Mouse (Mus musculus) G1E-ER4 (cell line): ENCODE results near the gene Vmn1r151. TPM values are rescaled to one million over a fixed set of nuclear protein-coding genes. Genes with fewer than 3 reads are reported as not detected.
"Not testable (repeated sequence)": the region's sequence is repeated elsewhere in the genome, so short reads cannot be mapped to it uniquely, and the experiment has no call there.

Experiments used
- GATA1 ChIP-seq: IDR thresholded peaks from one replicate; pipeline ENCODE4 v1.8.0; 2012; ENCODE audit warnings: low read length, inconsistent platforms
- polyA plus RNA-seq: library from polyadenylated mRNA; stranded (reverse); fragments of >175 nt; gene quantifications from 2 replicates; pipeline ENCODE4 v1.2.3, GENCODE M21; 2012

The Vmn1r151 gene
- polyA plus RNA-seq, result not detected in 2 replicates

DNA sequence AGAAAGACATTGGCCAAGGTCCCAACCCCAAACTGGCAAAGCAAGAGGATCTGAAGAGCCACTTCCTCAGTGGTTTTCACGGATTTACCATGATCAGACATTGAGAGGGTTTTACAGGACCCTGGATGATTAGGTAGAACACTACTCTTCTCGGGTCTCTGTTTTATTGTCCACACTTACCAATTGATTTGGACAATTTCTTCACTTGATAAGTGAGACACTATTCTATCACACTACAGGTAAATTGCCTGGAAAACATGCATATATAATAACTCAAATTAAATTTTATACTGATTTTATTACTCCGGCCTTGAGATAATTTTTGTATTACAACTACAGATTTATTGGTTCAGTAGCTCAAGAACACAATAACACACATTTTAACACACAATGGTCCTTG lies at the start of gene Vmn1r151:
Gene Vmn1r151, minus strand, starts transcription at position 101 of the 400 bp plus-strand sequence.
- TF ChIP-seq GATA1, result not testable (repeated sequence)

DNA sequence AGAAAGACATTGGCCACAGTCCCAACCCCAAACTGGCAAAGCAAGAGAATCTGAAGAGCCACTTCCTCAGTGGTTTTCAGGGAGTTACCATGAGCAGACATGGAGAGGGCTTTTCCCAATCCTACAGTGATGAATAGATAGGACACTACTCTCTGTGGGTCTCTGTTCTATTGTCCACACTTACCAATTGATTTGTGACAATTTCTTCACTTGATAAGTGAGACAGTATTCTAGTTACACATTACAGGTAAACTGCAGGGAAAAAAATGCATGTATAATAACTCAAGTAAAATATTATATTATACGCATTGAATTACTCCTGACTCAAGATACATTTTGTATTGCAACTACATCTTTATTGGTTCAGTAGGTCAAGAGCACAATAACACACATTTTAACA lies 35.3 kb upstream of the Vmn1r151 start, which contains the start of gene Gm8677:
Gene Gm8677, minus strand, starts transcription at position 101 of the 400 bp plus-strand sequence.
- TF ChIP-seq GATA1, result not testable (repeated sequence)

DNA sequence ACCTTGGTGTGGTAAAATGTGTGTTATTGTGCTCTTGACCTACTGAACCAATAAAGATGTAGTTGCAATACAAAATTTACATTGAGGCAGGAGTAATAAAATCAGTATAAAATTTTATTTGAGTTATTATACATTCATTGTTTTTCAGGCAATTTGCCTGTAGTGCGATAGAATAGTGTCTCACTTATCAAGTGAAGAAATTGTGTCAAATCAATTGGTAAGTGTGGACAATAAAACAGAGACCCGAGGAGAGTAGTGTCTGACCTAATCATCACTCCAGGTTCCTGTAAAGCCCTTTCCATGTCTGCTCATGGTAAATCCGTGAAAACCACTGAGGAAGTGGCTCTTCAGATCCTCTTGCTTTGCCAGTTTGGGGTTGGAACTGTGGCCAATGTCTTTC lies 23.2 kb upstream of the Vmn1r151 start, which contains the start of gene Vmn1r152:
Gene Vmn1r152, plus strand, starts transcription at position 301 of the 400 bp plus-strand sequence.
- TF ChIP-seq GATA1, result not testable (repeated sequence)

DNA sequence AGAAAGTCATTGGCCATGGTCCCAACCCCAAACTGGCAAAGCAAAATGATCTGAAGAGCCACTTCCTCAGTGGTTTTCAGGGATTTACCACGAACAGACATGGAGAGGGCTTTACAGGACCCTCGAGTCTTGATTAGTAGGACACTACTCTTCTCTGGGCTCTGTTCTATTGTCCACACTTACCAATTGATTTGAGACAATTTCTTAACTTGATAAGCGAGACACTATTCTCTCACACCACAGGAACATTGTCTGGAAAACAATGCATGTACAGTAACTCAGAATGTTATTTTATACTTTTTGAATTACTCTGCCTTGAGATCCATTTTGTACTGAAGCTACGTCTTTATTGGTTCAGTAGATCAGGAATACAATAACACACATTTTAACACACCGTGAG lies 35.5 kb downstream of the Vmn1r151 start, which contains the start of gene Gm10665:
Gene Gm10665, minus strand, starts transcription at position 101 of the 400 bp plus-strand sequence.
- TF ChIP-seq GATA1, result not testable (repeated sequence)

Other genes starting within 250 kb of the Vmn1r151 start
- not detected in 2 replicates for gene Gm4187, start 170.0 kb downstream of the Vmn1r151 start, polyA plus RNA-seq
- gene Gm8660, start 128.6 kb downstream of the Vmn1r151 start, polyA plus RNA-seq, result not detected in 2 replicates
- not detected in 2 replicates for gene Vmn1r148, start 86.1 kb downstream of the Vmn1r151 start, polyA plus RNA-seq
- not detected in 2 replicates for gene Vmn1r149, start 61.4 kb downstream of the Vmn1r151 start, polyA plus RNA-seq
- not detected in 2 replicates for gene Gm10665, start 35.6 kb downstream of the Vmn1r151 start, polyA plus RNA-seq
- gene Vmn1r152, start 23.3 kb upstream of the Vmn1r151 start, polyA plus RNA-seq, result not detected in 2 replicates
- not detected in 2 replicates for gene Gm8677, start 35.2 kb upstream of the Vmn1r151 start, polyA plus RNA-seq
- not detected in 2 replicates for gene Gm4201, start 65.7 kb upstream of the Vmn1r151 start, polyA plus RNA-seq
- gene Gm4565, start 88.4 kb upstream of the Vmn1r151 start, polyA plus RNA-seq, result not detected in 2 replicates
- not detected in 2 replicates for gene Vmn1r155, start 158.3 kb upstream of the Vmn1r151 start, polyA plus RNA-seq
- not detected in 2 replicates for gene Gm8693, start 192.6 kb upstream of the Vmn1r151 start, polyA plus RNA-seq
- gene Gm4567, start 220.0 kb upstream of the Vmn1r151 start, polyA plus RNA-seq, result not detected in 2 replicates